Mouse (Mus musculus) frontal cortex, postnatal 10 days (tissue): Measurements from ENCODE around the gene Usp3.
A peak's percentile ranks its signal among the peaks of the same experiment; 100 is the strongest.

Experiments used
- DNase-seq, 2 experiments: peaks; one replicate each; pipeline ENCODE4 v3.0.0; 2022; ENCODE audit warnings: low spot score in 2 of 2, mixed read lengths in 1 of 2

The Usp3 gene

DNA sequence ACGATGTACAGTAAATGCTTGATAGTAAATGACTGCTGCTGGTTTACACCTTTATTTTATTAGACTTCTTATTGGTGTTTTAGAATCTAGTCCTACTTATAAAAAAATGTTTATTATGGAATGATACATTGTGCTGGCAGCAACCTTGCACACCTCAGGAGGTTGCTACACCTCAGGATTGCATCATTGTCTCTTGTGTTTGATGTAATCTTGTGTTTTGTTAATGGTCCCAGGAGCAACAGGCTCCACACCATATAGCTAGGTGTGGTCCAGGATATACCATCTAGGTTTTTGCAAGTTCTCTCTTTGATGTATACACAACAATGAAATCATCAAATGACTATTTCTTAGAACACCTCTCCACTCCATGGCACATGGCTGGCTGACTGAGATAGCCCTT is 11.0 kb upstream of the Usp3 start:
- DNase-seq = no peak

DNA sequence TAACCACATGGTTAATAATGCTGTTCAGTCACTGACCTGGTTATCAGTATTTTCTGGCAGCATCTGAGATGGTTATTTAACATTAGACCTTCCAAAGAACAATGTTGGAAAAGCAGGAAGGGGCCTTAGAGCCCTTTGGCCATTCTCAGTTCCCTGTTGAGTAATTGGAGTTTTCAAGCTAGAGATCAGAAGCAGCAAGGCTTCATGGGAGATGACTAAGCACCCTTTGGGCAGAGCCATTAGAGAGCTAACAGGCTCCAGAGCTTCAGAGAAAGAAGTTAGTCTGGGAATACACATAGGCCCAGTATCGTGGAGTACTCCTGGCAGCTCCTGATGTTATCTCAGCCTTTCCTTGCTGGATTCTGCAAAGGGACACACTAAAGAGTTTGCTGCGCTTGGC is 8.1 kb upstream of the Usp3 start:
- no peak for DNase-seq

DNA sequence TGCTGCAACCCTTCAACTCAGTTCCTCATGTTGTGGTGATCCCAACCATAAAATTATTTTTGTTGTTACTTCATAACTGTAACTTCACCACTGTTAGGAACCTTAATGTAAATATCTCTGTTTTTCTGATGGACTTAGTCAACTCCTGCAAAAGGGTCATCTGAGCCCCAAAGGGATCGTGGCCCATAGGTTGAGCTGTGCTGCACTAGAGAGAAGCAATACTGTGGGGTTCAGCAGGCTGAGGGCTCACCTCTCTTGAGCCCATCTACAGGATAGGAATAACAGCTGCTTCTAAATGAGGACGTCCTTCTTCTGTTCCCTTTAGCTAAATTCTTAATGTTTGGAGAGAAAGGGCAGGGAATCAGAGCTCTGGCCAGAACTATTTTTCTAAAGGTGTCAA is 7.6 kb upstream of the Usp3 start:
- DNase-seq = no peak

- no peak for DNase-seq
Observed at GRCm38 (mm10) chr9:66599577-66599976, 6.6 kb upstream of the Usp3 start.

- DNase-seq = no peak
Observed at GRCm38 (mm10) chr9:66598636-66599035, 5.7 kb upstream of the Usp3 start.

- DNase-seq = no peak
Observed at GRCm38 (mm10) chr9:66597480-66598215, 4.7 kb upstream of the Usp3 start.

- DNase-seq = no peak
Observed at GRCm38 (mm10) chr9:66597076-66597475, 4.1 kb upstream of the Usp3 start.

- no peak for DNase-seq
Observed at GRCm38 (mm10) chr9:66595722-66596675, 3.1 kb upstream of the Usp3 start.

DNA sequence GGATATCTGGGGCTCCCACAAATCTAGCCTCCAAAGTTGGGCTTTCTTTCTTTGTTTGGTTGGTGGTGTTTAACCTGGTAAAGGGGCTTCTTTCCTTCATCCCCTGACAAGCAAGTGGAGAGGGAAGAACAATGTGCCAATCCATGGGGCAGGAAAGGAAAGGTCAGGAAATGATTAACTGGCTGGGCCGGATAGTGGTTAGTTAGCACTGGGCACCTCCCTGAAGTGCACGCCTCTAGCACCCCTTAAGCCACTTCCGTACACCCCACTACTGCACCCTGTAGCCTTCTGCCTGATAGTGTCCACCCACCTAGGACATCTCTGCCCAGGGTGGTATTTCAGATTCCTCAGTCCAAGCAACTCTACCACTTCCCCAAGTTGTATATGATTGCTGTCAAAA is 1.1 kb upstream of the Usp3 start:
- no peak for DNase-seq

GRCm38 (mm10) chr9:66593613-66593969 is 649 bp upstream of the Usp3 start:
- DNase-seq = no peak

DNA sequence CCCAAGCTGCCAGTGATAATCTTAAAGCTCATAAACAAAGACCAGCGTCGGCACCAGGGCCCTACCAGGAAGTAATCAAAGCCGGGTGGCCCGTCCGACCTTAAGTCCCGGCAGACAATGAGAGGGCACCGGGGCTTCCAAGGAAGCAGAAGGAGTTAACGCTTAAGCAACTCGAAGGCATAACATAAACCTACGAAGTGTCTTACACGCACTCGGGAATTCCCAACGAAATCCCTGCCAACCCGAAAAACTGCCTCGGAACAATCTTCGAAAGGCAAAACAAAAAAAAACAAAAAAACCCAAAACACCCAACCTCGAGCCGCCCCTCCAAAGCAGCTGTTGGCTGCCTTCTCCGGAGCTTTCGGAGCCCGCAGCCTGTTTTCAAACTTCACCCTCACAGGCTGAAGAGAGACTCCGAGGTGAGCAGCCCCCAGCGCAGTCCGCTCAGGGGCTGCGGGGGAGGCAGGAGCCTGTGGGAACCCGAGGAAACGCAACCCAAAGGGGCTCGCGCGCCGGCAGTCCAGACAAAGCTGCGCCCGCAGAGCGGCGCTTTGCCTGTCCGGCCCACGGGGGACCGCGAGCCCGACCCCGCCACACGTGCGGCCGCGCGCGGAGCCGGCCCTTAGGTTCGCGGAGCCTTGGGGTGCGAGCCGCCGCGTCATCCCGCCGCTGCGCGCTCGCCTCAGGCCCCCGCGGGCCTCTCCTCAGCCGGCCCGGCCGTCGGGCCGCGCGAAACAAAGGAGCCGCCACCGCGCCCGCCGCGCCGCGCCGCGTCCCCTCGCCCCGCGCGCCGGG is 894 bp downstream of the Usp3 start:
- DNase-seq = peak in 1 of 2 experiments; percentile 27

- no peak for DNase-seq
Observed at GRCm38 (mm10) chr9:66590051-66590450, 2.9 kb downstream of the Usp3 start.

GRCm38 (mm10) chr9:66587016-66587415 is 5.9 kb downstream of the Usp3 start:
- DNase-seq = no peak

DNA sequence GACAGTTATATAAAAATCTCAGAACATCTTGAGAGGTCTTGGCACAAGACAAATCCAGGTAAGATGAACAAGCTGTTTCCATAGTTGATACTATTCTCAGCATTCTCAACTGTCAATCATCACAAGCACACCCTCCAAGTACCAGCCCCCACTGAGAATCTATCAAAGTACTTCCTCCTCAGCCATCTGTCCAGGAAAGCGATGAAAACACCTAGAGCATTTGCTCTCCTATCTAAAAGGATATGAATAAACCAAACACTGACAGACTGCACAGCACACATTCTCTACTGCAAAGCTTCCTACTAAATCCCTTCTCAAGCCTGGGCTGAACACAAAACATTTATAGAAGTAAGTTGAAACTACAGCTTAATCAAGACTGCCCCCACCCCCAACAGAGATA is 6.4 kb downstream of the Usp3 start:
- no peak for DNase-seq

GRCm38 (mm10) chr9:66585191-66585590 is 7.8 kb downstream of the Usp3 start:
- DNase-seq = no peak

GRCm38 (mm10) chr9:66584176-66584575 is 8.8 kb downstream of the Usp3 start:
- DNase-seq = no peak

DNA sequence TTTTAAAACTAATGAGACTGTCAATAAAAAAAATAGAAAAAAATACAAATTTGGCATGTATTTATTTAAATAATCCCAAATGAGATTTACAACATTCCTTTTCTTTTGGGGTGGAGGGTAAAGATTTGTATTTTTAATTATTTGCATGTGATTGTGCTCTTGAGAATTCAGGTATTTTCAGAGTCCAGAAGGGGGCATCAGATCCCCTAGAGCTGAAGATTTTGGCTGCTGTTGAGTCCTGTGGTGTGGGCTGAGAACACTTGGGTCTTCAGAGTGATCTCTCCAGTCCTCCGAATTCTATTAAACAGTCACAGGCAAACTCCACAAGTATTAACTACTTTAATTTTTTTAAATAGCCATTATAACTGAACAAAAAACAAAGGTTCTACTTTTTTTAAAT is 9.7 kb downstream of the Usp3 start:
- no peak for DNase-seq

GRCm38 (mm10) chr9:66581694-66582093 is 11.2 kb downstream of the Usp3 start:
- no peak for DNase-seq

DNA sequence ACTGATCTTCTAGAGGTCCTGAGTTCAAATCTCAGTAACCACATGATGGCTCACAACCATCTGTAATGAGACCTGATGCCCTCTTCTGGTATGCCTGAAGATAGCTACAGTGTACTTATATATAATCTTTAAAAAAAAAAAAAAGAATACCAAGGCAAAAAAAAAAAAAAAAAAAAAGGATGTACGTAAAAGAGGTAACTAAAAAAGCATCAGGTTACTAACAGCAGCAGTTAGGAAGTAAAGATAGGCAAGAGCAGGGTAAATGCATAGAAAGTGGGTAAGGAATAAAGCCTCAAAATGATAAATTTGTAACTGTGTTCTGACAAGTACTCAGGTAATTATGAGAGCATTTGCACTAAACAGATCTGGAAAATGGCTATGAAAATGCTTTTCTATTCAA is 12.2 kb downstream of the Usp3 start:
- no peak for DNase-seq

DNA sequence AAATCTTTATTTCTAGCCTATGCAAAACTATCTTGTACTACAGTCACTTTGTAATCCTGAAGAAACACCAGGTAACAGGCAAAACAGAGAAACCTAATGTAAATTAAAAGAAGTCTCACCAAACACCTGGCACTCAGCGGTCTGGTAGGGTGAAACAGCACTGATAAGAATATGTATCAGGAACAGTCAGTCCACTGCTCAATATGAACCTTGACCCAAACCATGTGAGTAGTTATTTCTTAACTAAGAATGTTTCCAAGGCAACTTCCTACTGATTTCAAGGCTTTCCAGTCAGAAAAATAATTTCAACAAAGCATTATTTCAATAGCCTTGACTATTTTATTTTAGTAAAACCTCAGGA is 17.1 kb downstream of the Usp3 start:
- DNase-seq = no peak

GRCm38 (mm10) chr9:66575041-66575877 is 17.7 kb downstream of the Usp3 start:
- no peak for DNase-seq
